Mouse (Mus musculus): ENCODE measurements around the gene Inip. TPM values are rescaled to one million over a fixed set of nuclear protein-coding genes. Genes with fewer than 3 reads are reported as not detected.
"Not testable (repeated sequence)": the region's sequence is repeated elsewhere in the genome, so short reads cannot be mapped to it uniquely, and the experiment has no call there.

Gene Inip
- polyA plus RNA-seq, 1 experiment from 2014 or later: 17.3 TPM

GRCm38 (mm10) chr4:59794116-59794515 lies 7.3 kb downstream of the Inip start:
- no peaks in the 10 kb centered on the region for H3K4me1 ChIP-seq (replicated peaks)
- no peak overlapping the region for H3K27ac ChIP-seq (replicated peaks)
- H3K4me2 ChIP-seq: no peak overlapping the region
- H3K36me3 ChIP-seq (replicated peaks): no peaks in the 10 kb centered on the region
- no peak for ATAC-seq (ENCODE audit: insufficient read depth)
- H3K27me3 ChIP-seq: peaks cover 5% of the 10 kb centered on the region; the same call in 1 of the 2 replicates
- no peak overlapping the region for H3K9ac ChIP-seq
- 73% methylated on average over 2 of the region's 2 CpGs for WGBS (ENCODE audit: insufficient replicate concordance)
- H3K4me3 ChIP-seq (replicated peaks): no peak overlapping the region
- no peaks in the 10 kb centered on the region for H3K9me3 ChIP-seq (replicated peaks)

GRCm38 (mm10) chr4:59793626-59794025 lies 7.8 kb downstream of the Inip start:
- 60% methylated on average over 2 of the region's 2 CpGs for WGBS (ENCODE audit: insufficient replicate concordance)
- ATAC-seq (ENCODE audit: insufficient read depth): not testable (repeated sequence)

GRCm38 (mm10) chr4:59789015-59789414 lies 12.4 kb downstream of the Inip start:
- Histone ChIP-seq H3K4me3 (replicated peaks) (no peak overlapping the region), H3K27ac (replicated peaks) (no peak overlapping the region)
- ATAC-seq (ENCODE audit: insufficient read depth): no peak

More at GRCm38 (mm10) chr4:59793626-59794025, 7.8 kb downstream of the Inip start:
- H3K4me1 ChIP-seq (replicated peaks); H3K9me3 ChIP-seq (replicated peaks); H3K36me3 ChIP-seq (replicated peaks); H3K27me3 ChIP-seq; H3K4me2 ChIP-seq; H3K9ac ChIP-seq; H3K27ac ChIP-seq (replicated peaks); H3K4me3 ChIP-seq (replicated peaks): not testable (repeated sequence)

GRCm38 (mm10) chr4:59787126-59787525 lies 14.3 kb downstream of the Inip start:
- Histone ChIP-seq H3K4me3 (replicated peaks) (no peak overlapping the region), H3K4me1 (replicated peaks) (peaks cover 11% of the 10 kb centered on the region), H3K27me3 (peaks cover 5% of the 10 kb centered on the region; the same call in 1 of the 2 replicates), H3K9ac (no peak overlapping the region), H3K27ac (replicated peaks) (no peak overlapping the region), H3K36me3 (replicated peaks) (no peaks in the 10 kb centered on the region), H3K4me2 (no peak overlapping the region), H3K9me3 (replicated peaks) (no peaks in the 10 kb centered on the region)
- ATAC-seq (ENCODE audit: insufficient read depth): no peak
- 65% methylated on average over 6 of the region's 6 CpGs for WGBS (ENCODE audit: insufficient replicate concordance)

More at GRCm38 (mm10) chr4:59789015-59789414, 12.4 kb downstream of the Inip start:
- H3K4me1 ChIP-seq (replicated peaks): peaks cover 5% of the 10 kb centered on the region
- H3K4me2 ChIP-seq: no peak overlapping the region
- no peaks in the 10 kb centered on the region for H3K36me3 ChIP-seq (replicated peaks)
- H3K27me3 ChIP-seq: peaks cover 5% of the 10 kb centered on the region; the same call in 1 of the 2 replicates
- no peaks in the 10 kb centered on the region for H3K9me3 ChIP-seq (replicated peaks)
- no peak overlapping the region for H3K9ac ChIP-seq

- H3K27me3 ChIP-seq: peaks cover under 1% of the 10 kb centered on the region; the same call in 1 of the 2 replicates
- H3K27ac ChIP-seq (replicated peaks): no peak overlapping the region
- WGBS (ENCODE audit: insufficient replicate concordance): 0% methylated on average over 7 of the region's 7 CpGs
- 0 out of 2 replicates have a peak, but pooled peaks cover under 1% of the 10 kb centered on the region for H3K36me3 ChIP-seq (replicated peaks)
- no peaks in the 10 kb centered on the region for H3K9me3 ChIP-seq (replicated peaks)
- no peak overlapping the region for H3K9ac ChIP-seq
- H3K4me3 ChIP-seq (replicated peaks): no peak overlapping the region
- no peak for ATAC-seq (ENCODE audit: insufficient read depth)
- H3K4me2 ChIP-seq: no peak overlapping the region
- peaks cover 15% of the 10 kb centered on the region for H3K4me1 ChIP-seq (replicated peaks)
Observed at GRCm38 (mm10) chr4:59786661-59787060, 14.7 kb downstream of the Inip start.

- WGBS (ENCODE audit: insufficient replicate concordance): 18% methylated on average over 2 of the region's 2 CpGs
- no peak overlapping the region for H3K4me2 ChIP-seq
- peaks cover 17% of the 10 kb centered on the region for H3K4me1 ChIP-seq (replicated peaks)
- no peak overlapping the region for H3K4me3 ChIP-seq (replicated peaks)
- no peak overlapping the region for H3K9ac ChIP-seq
- H3K36me3 ChIP-seq (replicated peaks): 0 out of 2 replicates have a peak, but pooled peaks cover 2% of the 10 kb centered on the region
- no peaks in the 10 kb centered on the region for H3K9me3 ChIP-seq (replicated peaks)
- H3K27ac ChIP-seq (replicated peaks): no peak overlapping the region
- H3K27me3 ChIP-seq: no peaks in the 10 kb centered on the region
- no peak for ATAC-seq (ENCODE audit: insufficient read depth)
Observed at GRCm38 (mm10) chr4:59785412-59785811, 16.0 kb downstream of the Inip start.

GRCm38 (mm10) chr4:59783685-59784279 lies 17.6 kb downstream of the Inip start:
- H3K27me3 ChIP-seq: no peaks in the 10 kb centered on the region
- H3K36me3 ChIP-seq (replicated peaks): peaks cover 6% of the 10 kb centered on the region
- peak overlapping the region; percentile 80 for H3K9ac ChIP-seq
- H3K27ac ChIP-seq (replicated peaks): peak overlapping the region; percentile 59
- ATAC-seq (ENCODE audit: insufficient read depth): peak; percentile 95
- under 1% methylated on average over 36 of the region's 36 CpGs for WGBS (ENCODE audit: insufficient replicate concordance)
- H3K4me3 ChIP-seq (replicated peaks): peak overlapping the region; percentile 87
- H3K4me1 ChIP-seq (replicated peaks): peaks cover 28% of the 10 kb centered on the region
- peak overlapping the region; percentile 92 for H3K4me2 ChIP-seq
- H3K9me3 ChIP-seq (replicated peaks): no peaks in the 10 kb centered on the region

GRCm38 (mm10) chr4:59782853-59783684 lies 18.3 kb downstream of the Inip start:
- peak overlapping the region; percentile 59 for H3K27ac ChIP-seq (replicated peaks)
- H3K36me3 ChIP-seq (replicated peaks): peaks cover 6% of the 10 kb centered on the region
- peak overlapping the region; percentile 92 for H3K4me2 ChIP-seq
- no peaks in the 10 kb centered on the region for H3K27me3 ChIP-seq
- peak; percentile 29 for ATAC-seq (ENCODE audit: insufficient read depth)
- under 1% methylated on average over 47 of the region's 47 CpGs for WGBS (ENCODE audit: insufficient replicate concordance)
- H3K9ac ChIP-seq: peak overlapping the region; percentile 80
- H3K4me3 ChIP-seq (replicated peaks): peak overlapping the region; percentile 87
- no peaks in the 10 kb centered on the region for H3K9me3 ChIP-seq (replicated peaks)
- H3K4me1 ChIP-seq (replicated peaks): peaks cover 28% of the 10 kb centered on the region

GRCm38 (mm10) chr4:59780568-59780967 lies 20.8 kb downstream of the Inip start:
- no peaks in the 10 kb centered on the region for H3K9me3 ChIP-seq (replicated peaks)
- no peaks in the 10 kb centered on the region for H3K27me3 ChIP-seq
- no peak overlapping the region for H3K9ac ChIP-seq
- no peak overlapping the region for H3K27ac ChIP-seq (replicated peaks)
- 42% methylated on average over 1 of the region's 1 CpGs for WGBS (ENCODE audit: insufficient replicate concordance)
- no peak overlapping the region for H3K4me3 ChIP-seq (replicated peaks)
- H3K4me2 ChIP-seq: no peak overlapping the region
- ATAC-seq (ENCODE audit: insufficient read depth): no peak
- peaks cover 28% of the 10 kb centered on the region for H3K4me1 ChIP-seq (replicated peaks)
- peaks cover 18% of the 10 kb centered on the region for H3K36me3 ChIP-seq (replicated peaks)

- Histone ChIP-seq H3K9ac (no peak overlapping the region), H3K27me3 (no peaks in the 10 kb centered on the region), H3K4me2 (no peak overlapping the region), H3K36me3 (replicated peaks) (peaks cover 39% of the 10 kb centered on the region), H3K4me3 (replicated peaks) (no peak overlapping the region), H3K9me3 (replicated peaks) (no peaks in the 10 kb centered on the region), H3K4me1 (replicated peaks) (peaks cover 21% of the 10 kb centered on the region), H3K27ac (replicated peaks) (no peak overlapping the region)
- no peak for ATAC-seq (ENCODE audit: insufficient read depth)
- WGBS (ENCODE audit: insufficient replicate concordance): 63% methylated on average over 3 of the region's 3 CpGs
Observed at GRCm38 (mm10) chr4:59777828-59778227, 23.6 kb downstream of the Inip start.

- no peak overlapping the region for H3K9ac ChIP-seq
- no peak overlapping the region for H3K4me2 ChIP-seq
- no peaks in the 10 kb centered on the region for H3K4me1 ChIP-seq (replicated peaks)
- no peak for ATAC-seq (ENCODE audit: insufficient read depth)
- no peak overlapping the region for H3K27ac ChIP-seq (replicated peaks)
- H3K36me3 ChIP-seq (replicated peaks): peaks cover 60% of the 10 kb centered on the region
- H3K9me3 ChIP-seq (replicated peaks): no peaks in the 10 kb centered on the region
- 83% methylated on average over 17 of the region's 17 CpGs for WGBS (ENCODE audit: insufficient replicate concordance)
- no peak overlapping the region for H3K4me3 ChIP-seq (replicated peaks)
- no peaks in the 10 kb centered on the region for H3K27me3 ChIP-seq
Observed at GRCm38 (mm10) chr4:59772171-59772879, 29.1 kb downstream of the Inip start.
